Mouse (Mus musculus) embryonic facial prominence, embryonic 15.5 days (tissue): ENCODE measurements around the gene Mier2. TPM values are rescaled to one million over a fixed set of nuclear protein-coding genes. Genes with fewer than 3 reads are reported as not detected.

Experiments used
- ATAC-seq: fragments of 200-750 bp; cut with Nextera tagmentation; 2 replicates; pipeline ENCODE4 v1.8.0; 2017; ENCODE audit warnings: low read depth, moderate TSS enrichment; ENCODE audit not compliant: insufficient number of reproducible peaks, low FRiP score, low TSS enrichment
- H3K27ac ChIP-seq: fragments of 300-500 bp; sonication (generic); replicated peaks from 2 replicates; pipeline ENCODE4 v1.5.1; 2015; ENCODE audit warnings: mild to moderate bottlenecking, inconsistent platforms
- H3K27me3 ChIP-seq: fragments of 300-500 bp; sonication (generic); 2 replicates; pipeline ENCODE4 v1.6.1; 2015; ENCODE audit warnings: inconsistent platforms
- H3K36me3 ChIP-seq: fragments of 300-500 bp; sonication (generic); 2 replicates; pipeline ENCODE4 v1.6.1; 2015; ENCODE audit warnings: mild to moderate bottlenecking, inconsistent platforms
- H3K4me1 ChIP-seq: fragments of 300-500 bp; sonication (generic); 2 replicates; pipeline ENCODE4 v1.6.1; 2015; ENCODE audit warnings: inconsistent platforms
- H3K4me2 ChIP-seq: fragments of 300-500 bp; sonication (generic); replicated peaks from 2 replicates; pipeline ENCODE4 v1.6.1; 2015; ENCODE audit warnings: mild to moderate bottlenecking, inconsistent platforms
- H3K4me3 ChIP-seq: fragments of 300-500 bp; sonication (generic); replicated peaks from 2 replicates; pipeline ENCODE4 v1.5.1; 2015; ENCODE audit warnings: mild to moderate bottlenecking, inconsistent platforms
- H3K9ac ChIP-seq: fragments of 300-500 bp; sonication (generic); 2 replicates; pipeline ENCODE4 v1.6.1; 2015; ENCODE audit warnings: inconsistent platforms
- H3K9me3 ChIP-seq: fragments of 300-500 bp; sonication (generic); replicated peaks from 2 replicates; pipeline ENCODE4 v1.6.1; 2016; ENCODE audit warnings: inconsistent platforms
- WGBS: fragments of 180-500 bp; shearing (Covaris S2); methylation state at CpG from one replicate; pipeline ENCODE4 v1.1.7; 2015; 5-methylcytosine and 5-hydroxymethylcytosine counted together
- polyA plus RNA-seq: library from polyadenylated mRNA; unstranded; fragments of >200 nt; fragmentation: Nextera tagmentation; extraction: Ambion mirVana; gene quantifications from 2 replicates; pipeline ENCODE4 v1.2.1, GENCODE M21; 2015

Mier2 gene
- polyA plus RNA-seq, 1 experiment from 2014 or later, result 71.4 TPM

- Histone ChIP-seq H3K4me2 (no peak overlapping the region), H3K27ac (no peak overlapping the region), H3K9ac (no peak overlapping the region), H3K4me3 (no peak overlapping the region), H3K27me3 (no peaks in the 10 kb centered on the region), H3K36me3 (no peaks in the 10 kb centered on the region), H3K4me1 (no peaks in the 10 kb centered on the region), H3K9me3 (no peaks in the 10 kb centered on the region)
- ATAC-seq, result no peak
- WGBS, result 80% methylated on average over 6 of the region's 6 CpGs
These were observed 19.8 kb upstream of the Mier2 start for GRCm38 (mm10) chr10:79574796-79575195.

GRCm38 (mm10) chr10:79574350-79574749 is 19.4 kb upstream of the Mier2 start:
- Histone ChIP-seq H3K9ac (no peak overlapping the region), H3K4me3 (no peak overlapping the region), H3K4me1 (no peaks in the 10 kb centered on the region), H3K9me3 (no peaks in the 10 kb centered on the region), H3K27ac (no peak overlapping the region), H3K36me3 (no peaks in the 10 kb centered on the region), H3K27me3 (no peaks in the 10 kb centered on the region), H3K4me2 (no peak overlapping the region)
- WGBS, result 77% methylated on average over 8 of the region's 8 CpGs
- ATAC-seq, result no peak

GRCm38 (mm10) chr10:79573611-79574010 is 18.6 kb upstream of the Mier2 start:
- Histone ChIP-seq H3K27ac (no peak overlapping the region), H3K36me3 (no peaks in the 10 kb centered on the region), H3K9ac (no peak overlapping the region), H3K9me3 (no peaks in the 10 kb centered on the region), H3K4me1 (no peaks in the 10 kb centered on the region), H3K4me3 (no peak overlapping the region), H3K27me3 (no peaks in the 10 kb centered on the region), H3K4me2 (no peak overlapping the region)
- ATAC-seq, result no peak
- WGBS, result 87% methylated on average over 6 of the region's 6 CpGs

- no peak for ATAC-seq
- H3K27ac ChIP-seq, result no peak overlapping the region
- no peaks in the 10 kb centered on the region for H3K4me1 ChIP-seq
- no peak overlapping the region for H3K4me3 ChIP-seq
- H3K9ac ChIP-seq, result no peak overlapping the region
- H3K27me3 ChIP-seq, result no peaks in the 10 kb centered on the region
- 87% methylated on average over 2 of the region's 2 CpGs for WGBS
- H3K4me2 ChIP-seq, result no peak overlapping the region
- H3K9me3 ChIP-seq, result no peaks in the 10 kb centered on the region
- no peaks in the 10 kb centered on the region for H3K36me3 ChIP-seq
These were observed 16.3 kb upstream of the Mier2 start for GRCm38 (mm10) chr10:79571314-79571713.

DNA sequence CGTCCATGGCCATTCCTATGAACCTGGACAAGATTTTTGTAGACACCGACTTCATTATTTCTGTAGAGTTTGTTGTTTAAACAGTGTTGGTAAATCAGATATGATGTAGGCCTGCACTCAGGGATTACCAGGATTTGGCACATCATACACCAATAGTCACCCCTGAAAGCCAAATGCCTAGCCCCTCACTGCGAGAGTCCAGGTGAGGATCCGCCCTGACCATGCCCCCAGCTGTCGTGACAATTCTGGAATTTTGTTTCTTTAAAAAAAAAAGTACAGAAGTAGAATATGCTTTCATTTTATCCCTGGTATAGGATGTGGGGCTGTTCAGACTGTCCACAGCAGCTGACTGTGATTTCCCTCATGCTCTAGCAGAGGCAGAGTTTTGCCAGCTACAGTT is 14.9 kb upstream of the Mier2 start:
- no peak for ATAC-seq

DNA sequence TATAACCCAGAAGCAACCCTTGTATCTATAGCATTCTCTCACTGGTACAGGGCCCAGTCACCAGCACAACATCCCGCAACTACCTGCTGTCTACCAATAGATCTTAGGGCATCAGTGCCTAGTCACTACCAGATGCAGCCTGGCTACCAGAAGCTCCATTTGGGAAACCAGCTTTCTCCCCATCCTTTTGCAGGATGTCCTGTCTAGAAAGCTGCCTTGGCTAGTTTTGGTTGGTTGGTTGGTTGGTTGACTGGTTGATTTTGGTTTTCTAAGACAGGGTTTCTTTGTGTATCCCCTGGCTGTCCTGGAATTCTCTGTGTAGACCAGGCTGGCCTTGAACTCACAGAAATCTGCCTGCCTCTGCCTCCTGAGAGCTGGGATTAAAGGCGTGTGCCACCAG is 4.7 kb upstream of the Mier2 start:
- H3K9ac ChIP-seq, result no peak overlapping the region
- H3K27me3 ChIP-seq, result no peaks in the 10 kb centered on the region
- ATAC-seq, result no peak
- H3K27ac ChIP-seq, result no peak overlapping the region
- peaks cover 6% of the 10 kb centered on the region; the same call in 1 of the 2 replicates for H3K4me1 ChIP-seq
- no peak overlapping the region for H3K4me2 ChIP-seq
- no peaks in the 10 kb centered on the region for H3K36me3 ChIP-seq
- H3K4me3 ChIP-seq, result no peak overlapping the region
- 92% methylated on average over 2 of the region's 2 CpGs for WGBS
- H3K9me3 ChIP-seq, result 0 out of 2 replicates have a peak, but pooled peaks cover 3% of the 10 kb centered on the region

More for the DNA sequence above, 14.9 kb upstream of the Mier2 start:
- no peaks in the 10 kb centered on the region for H3K9me3 ChIP-seq
- H3K4me2 ChIP-seq, result no peak overlapping the region
- no peaks in the 10 kb centered on the region for H3K27me3 ChIP-seq
- WGBS, result 89% methylated on average over 5 of the region's 5 CpGs
- no peak overlapping the region for H3K27ac ChIP-seq
- no peak overlapping the region for H3K9ac ChIP-seq
- no peaks in the 10 kb centered on the region for H3K36me3 ChIP-seq
- H3K4me1 ChIP-seq, result no peaks in the 10 kb centered on the region
- H3K4me3 ChIP-seq, result no peak overlapping the region

GRCm38 (mm10) chr10:79557496-79557895 is 2.5 kb upstream of the Mier2 start:
- no peaks in the 10 kb centered on the region for H3K27me3 ChIP-seq
- WGBS, result 94% methylated on average over 5 of the region's 5 CpGs
- peaks cover 19% of the 10 kb centered on the region for H3K4me1 ChIP-seq
- H3K27ac ChIP-seq, result no peak overlapping the region
- no peaks in the 10 kb centered on the region for H3K36me3 ChIP-seq
- 0 out of 2 replicates have a peak, but pooled peaks cover 3% of the 10 kb centered on the region for H3K9me3 ChIP-seq
- no peak overlapping the region for H3K4me3 ChIP-seq
- ATAC-seq, result no peak
- H3K9ac ChIP-seq, result no peak overlapping the region
- no peak overlapping the region for H3K4me2 ChIP-seq

DNA sequence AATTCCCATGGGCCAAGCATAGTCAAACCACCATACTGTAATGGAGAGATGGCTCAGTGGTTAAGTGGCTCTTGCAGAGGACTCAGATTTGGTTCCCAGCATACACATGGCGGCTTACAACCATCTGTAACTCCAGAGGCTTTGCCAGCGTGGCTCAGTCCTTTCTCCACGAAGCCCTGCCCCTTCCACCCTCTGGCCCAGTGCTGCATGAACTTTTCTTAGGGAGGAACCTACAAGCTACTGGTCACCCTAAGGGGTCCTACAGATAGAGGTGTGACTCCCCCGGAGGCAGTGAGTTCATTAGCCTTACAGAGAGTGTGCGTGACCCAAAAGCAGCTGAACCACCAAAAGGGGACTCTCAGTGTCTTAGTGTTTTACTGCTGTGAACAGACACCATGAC is 2.0 kb upstream of the Mier2 start:
- Histone ChIP-seq H3K4me2 (no peak overlapping the region), H3K27ac (no peak overlapping the region), H3K4me3 (no peak overlapping the region), H3K9ac (no peak overlapping the region), H3K4me1 (peaks cover 23% of the 10 kb centered on the region), H3K9me3 (0 out of 2 replicates have a peak, but pooled peaks cover 3% of the 10 kb centered on the region), H3K36me3 (no peaks in the 10 kb centered on the region), H3K27me3 (no peaks in the 10 kb centered on the region)
- no peak for ATAC-seq
- WGBS, result 89% methylated on average over 5 of the region's 5 CpGs

- 23% methylated on average over 7 of the region's 7 CpGs for WGBS
- Histone ChIP-seq H3K27ac (no peak overlapping the region), H3K9me3 (0 out of 2 replicates have a peak, but pooled peaks cover 3% of the 10 kb centered on the region), H3K9ac (peak overlapping the region; percentile 99), H3K4me2 (peak overlapping the region; percentile 78), H3K4me1 (peaks cover 23% of the 10 kb centered on the region), H3K36me3 (peaks cover 8% of the 10 kb centered on the region; the same call in 1 of the 2 replicates), H3K4me3 (peak overlapping the region; percentile 94), H3K27me3 (no peaks in the 10 kb centered on the region)
- peak; percentile 18; the same call in 1 of the 2 replicates for ATAC-seq
These were observed 282 bp upstream of the Mier2 start for GRCm38 (mm10) chr10:79555238-79555724.

DNA sequence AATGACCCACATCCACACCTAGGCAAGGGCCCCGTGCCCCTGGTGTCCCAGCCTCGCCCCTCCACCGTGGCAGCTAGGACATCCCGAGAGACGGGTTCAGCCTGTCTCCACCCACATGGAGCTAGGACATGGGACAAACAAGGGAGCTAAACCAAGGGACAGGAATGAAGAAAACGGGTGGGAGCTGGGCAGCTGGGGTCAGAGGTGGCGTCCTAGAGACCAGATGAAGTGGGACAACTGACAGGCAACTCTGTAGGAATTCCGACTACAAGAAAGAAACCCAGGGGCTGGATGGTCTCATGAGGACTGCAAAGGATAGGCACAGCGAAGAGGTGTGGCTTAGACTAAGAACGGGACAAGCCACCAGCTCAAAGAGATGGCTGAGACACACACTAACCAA is 1.3 kb downstream of the Mier2 start:
- ATAC-seq, result no peak
- WGBS, result 22% methylated on average over 10 of the region's 10 CpGs
- peaks cover 23% of the 10 kb centered on the region for H3K4me1 ChIP-seq
- 0 out of 2 replicates have a peak, but pooled peaks cover 3% of the 10 kb centered on the region for H3K9me3 ChIP-seq
- H3K36me3 ChIP-seq, result peaks cover 23% of the 10 kb centered on the region
- peak overlapping the region; percentile 78 for H3K4me2 ChIP-seq
- no peak overlapping the region for H3K27ac ChIP-seq
- H3K27me3 ChIP-seq, result no peaks in the 10 kb centered on the region
- peak overlapping the region; percentile 94 for H3K4me3 ChIP-seq
- peak overlapping the region; percentile 99; the same call in 1 of the 2 replicates for H3K9ac ChIP-seq

DNA sequence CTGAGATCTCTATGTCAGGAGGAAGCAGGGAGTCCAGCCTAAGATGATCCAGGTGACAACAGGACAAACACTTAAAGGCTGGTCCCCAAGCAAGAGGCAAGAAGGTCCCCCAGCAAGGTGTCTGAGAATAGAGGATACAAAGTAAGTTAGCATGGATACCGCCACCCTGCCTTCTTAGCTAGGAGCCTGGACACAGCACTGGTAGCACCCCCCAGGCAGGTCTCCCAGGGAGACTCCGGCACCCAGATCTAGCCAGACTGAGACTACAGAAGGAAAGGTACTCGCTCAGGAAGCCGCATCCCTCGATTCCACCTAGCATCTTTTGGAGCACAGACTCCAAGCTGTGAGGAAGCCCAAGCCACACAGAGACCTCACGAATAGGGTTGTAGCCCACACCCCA is 1.8 kb downstream of the Mier2 start:
- Histone ChIP-seq H3K9me3 (no peaks in the 10 kb centered on the region), H3K4me3 (peak overlapping the region; percentile 94), H3K9ac (no peak overlapping the region), H3K27me3 (no peaks in the 10 kb centered on the region), H3K36me3 (peaks cover 29% of the 10 kb centered on the region), H3K4me1 (peaks cover 23% of the 10 kb centered on the region), H3K4me2 (peak overlapping the region; percentile 78), H3K27ac (no peak overlapping the region)
- no peak for ATAC-seq
- 79% methylated on average over 6 of the region's 6 CpGs for WGBS

DNA sequence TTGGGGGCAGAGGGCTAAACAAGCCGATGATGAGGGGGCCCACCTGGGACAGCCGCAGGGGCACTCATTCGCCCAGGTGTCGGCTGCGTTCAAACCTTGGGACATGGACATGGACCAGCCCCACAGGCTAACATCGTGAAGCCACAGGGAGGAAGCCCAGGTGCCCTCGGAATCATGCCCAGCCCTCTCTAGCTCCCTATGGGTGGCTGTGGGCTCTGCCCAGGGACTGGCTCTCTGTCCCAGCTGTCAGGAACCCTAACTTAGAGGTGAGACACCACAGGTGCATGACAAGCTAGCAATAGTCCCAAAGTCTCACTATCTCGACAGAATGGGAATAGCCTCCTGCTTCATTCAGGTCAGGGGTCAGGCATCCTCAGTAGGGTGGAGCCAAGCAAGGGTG is 2.5 kb downstream of the Mier2 start:
- Histone ChIP-seq H3K27me3 (no peaks in the 10 kb centered on the region), H3K9me3 (no peaks in the 10 kb centered on the region), H3K9ac (no peak overlapping the region), H3K4me3 (no peak overlapping the region), H3K27ac (no peak overlapping the region), H3K4me1 (peaks cover 23% of the 10 kb centered on the region), H3K4me2 (no peak overlapping the region), H3K36me3 (peaks cover 35% of the 10 kb centered on the region)
- no peak for ATAC-seq
- 82% methylated on average over 8 of the region's 8 CpGs for WGBS
